Mouse (Mus musculus): ENCODE results near the gene Ppp2r5c.

The Ppp2r5c gene

DNA sequence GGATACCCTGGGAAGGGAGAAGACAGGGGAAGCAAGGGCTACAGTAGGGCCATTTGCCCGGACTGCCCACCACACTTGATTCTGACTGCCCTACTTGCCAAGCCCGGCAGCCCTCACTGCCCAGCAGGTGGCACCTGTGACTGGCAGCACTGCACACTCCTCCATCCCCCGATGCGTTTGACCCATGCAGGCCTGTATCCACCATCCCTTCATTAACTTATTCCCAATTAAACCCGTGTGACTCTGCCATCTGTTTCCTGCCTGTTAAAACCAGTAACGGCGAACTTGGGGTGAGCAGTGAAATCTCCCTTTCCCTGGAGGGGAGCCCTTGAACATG is 9.6 kb upstream of the Ppp2r5c start:
- in situ Hi-C loops (cut with MboI; ENCODE audit: unreplicated experiment in 2 of 2) = no loop called here

DNA sequence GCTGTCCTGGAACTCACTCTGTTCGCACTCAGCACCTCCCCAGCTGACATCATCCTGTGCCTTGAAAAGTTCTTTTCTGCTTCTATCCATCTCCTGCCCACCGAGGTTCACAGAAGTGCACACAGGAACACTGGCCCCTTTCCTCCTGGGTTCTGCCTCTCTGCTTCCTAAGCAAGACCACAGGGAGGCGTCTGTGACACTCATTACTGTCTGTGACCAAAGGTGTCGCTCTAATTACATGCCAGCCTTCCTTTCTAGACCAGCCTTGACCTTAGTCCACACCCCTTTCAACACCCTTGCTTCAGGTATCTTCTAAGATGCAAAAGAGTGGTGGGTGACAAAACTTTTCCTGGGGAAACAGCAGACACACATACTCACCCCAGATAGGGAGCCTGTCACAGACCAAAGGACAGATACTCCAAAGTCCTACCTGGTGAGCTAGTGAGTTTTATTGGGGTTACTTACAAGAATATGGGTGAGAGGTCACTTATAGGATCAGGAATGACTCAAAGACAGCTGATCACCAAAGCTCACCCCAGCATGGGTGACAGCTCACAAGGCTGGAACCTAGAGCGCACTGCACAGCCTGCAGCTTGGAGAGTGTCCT is 8.4 kb upstream of the Ppp2r5c start:
- in situ Hi-C loops (cut with MboI; ENCODE audit: unreplicated experiment in 2 of 2) = no loop called here

DNA sequence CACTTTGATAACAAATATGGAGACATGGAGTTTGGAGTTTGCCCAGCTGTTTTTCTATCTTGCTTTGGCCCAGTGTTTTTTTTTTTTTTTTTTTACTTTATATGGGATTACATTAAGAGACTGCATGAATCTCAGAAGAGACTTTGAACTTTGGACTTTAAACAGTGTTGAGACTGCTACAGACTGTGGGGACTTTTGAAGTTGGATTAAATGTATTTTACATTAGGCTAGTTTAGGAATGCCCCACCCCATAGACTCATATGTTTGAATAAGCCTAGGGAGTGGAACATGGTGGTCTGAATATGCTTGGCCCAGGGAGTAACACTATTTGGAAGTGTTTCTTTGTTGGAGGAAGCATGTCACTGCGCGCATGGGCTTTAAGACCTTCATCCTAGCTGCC is 4.7 kb upstream of the Ppp2r5c start:
- in situ Hi-C loops (cut with MboI; ENCODE audit: unreplicated experiment in 2 of 2) = loop anchor here (5.0 to 10.0 kb wide), 2 partner anchors 400 to 403 kb away; partner anchors contain the start of gene Mok (in 2 of the 2)

DNA sequence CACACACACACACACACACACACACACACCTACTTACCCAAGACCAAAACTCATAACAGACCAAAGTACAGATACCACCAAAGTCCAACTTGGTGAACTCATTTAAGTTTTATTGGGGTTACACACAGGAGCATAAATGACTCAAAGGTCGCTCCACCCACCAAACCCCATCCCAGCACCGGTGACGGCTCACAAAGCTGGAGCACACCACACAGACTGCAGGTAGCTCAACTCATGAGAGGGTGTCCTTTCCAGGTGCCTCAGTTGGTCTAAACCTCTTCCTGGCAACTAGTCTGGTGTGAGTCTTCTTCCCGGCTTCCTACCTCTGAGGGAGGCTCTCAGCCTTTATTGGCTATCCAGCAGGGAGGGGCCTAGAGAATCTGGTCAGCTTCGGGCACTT is 2.4 kb upstream of the Ppp2r5c start:
- in situ Hi-C loops (cut with MboI; ENCODE audit: unreplicated experiment in 2 of 2) = loop anchor here (5.0 to 10.0 kb wide), 2 partner anchors 398 to 400 kb away; partner anchors contain the start of gene Mok (in 2 of the 2)

DNA sequence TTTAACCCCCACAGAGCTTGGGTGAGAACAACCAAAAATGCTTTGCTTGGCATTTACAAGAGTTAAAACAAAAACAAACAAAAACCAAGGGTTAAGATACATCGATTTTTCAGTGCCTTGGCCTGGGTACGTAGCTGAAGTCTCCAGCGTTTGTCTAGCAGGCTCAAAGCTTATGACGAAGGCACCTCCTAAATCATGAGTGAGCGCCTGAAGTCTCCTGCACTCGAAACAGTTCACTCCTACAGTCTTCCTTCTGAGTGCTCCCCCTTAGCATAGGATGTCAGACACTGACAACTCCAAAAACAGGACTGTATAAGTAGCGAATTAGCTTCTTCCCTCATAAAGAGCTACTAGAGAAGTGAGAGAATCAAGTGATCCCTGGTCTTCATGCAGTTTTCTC is 1.1 kb upstream of the Ppp2r5c start:
- in situ Hi-C loops (cut with MboI; ENCODE audit: unreplicated experiment in 2 of 2) = loop anchor here (5.0 to 10.0 kb wide), 2 partner anchors 147 to 399 kb away; partner anchors contain the start of gene Mok (in 1 of the 2)

DNA sequence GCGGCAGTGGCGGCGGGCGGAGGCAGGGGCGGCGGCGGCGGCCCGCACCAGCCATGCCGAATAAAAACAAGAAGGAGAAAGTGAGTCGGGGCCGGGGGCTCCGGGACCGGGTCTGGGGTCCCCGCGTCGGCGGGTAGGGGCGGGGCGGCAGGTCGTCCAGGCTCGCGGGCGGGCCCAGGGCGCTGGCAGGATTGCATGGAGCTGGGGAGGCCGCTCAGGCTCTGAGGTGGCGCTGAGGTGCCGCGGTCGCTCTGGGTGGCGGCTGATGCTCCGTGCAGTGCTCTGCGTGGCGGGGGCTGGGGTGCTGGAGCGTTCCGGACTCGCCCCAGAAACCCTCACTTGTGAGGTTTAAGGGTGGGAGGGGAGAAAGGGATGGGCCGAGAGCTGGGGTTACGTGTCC is 386 bp downstream of the Ppp2r5c start:
- in situ Hi-C loops (cut with MboI; ENCODE audit: unreplicated experiment in 2 of 2) = loop anchor here (5.0 to 10.0 kb wide), 2 partner anchors 145 to 397 kb away; partner anchors contain the start of gene Mok (in 1 of the 2)

DNA sequence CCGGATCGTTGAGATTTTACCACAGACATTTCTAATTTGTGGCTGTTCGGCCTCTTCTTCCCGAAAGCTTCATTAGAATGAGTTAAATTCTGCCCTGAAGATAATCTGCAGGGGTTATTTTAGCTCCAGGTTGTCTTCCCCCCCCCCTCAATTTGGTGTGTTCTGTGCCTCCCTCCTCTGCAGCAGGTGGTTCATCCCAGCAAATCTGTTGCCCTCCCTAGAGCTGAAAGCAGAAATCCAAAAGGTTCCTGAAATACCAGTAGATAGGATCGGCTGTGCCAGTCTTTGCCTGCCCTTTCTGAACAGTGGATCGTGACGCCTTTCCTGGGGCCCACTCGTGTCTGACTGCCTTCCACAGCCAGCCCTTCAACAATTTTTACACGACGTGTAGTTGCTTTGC is 1.8 kb downstream of the Ppp2r5c start:
- in situ Hi-C loops (cut with MboI; ENCODE audit: unreplicated experiment in 2 of 2) = loop anchor here (5.0 to 10.0 kb wide), 2 partner anchors 144 to 396 kb away; partner anchors contain the start of gene Mok (in 1 of the 2)

DNA sequence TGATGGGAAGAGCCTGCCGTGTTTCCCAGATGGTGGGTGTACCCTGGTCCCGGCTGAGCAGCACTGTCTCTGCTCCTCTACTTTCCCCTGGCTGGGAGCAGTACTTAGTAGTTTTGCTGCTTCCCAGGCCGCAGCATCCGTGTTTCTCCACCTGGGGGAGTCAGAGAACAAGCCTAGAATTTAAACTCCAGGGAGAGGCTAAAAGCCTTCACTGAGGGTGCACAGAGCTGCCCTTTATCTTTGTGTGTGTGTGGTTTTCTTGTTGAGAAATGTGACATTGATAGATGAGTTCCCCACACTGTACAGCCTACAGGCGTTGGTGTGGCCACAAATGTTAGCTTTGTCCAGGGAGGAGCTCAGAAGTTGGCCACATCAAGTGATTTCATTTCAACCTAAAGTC is 7.3 kb downstream of the Ppp2r5c start:
- in situ Hi-C loops (cut with MboI; ENCODE audit: unreplicated experiment in 2 of 2) = loop anchor here (10.0 kb wide), 3 partner anchors 71 to 141 kb away; no protein-coding TSS in a partner anchor

DNA sequence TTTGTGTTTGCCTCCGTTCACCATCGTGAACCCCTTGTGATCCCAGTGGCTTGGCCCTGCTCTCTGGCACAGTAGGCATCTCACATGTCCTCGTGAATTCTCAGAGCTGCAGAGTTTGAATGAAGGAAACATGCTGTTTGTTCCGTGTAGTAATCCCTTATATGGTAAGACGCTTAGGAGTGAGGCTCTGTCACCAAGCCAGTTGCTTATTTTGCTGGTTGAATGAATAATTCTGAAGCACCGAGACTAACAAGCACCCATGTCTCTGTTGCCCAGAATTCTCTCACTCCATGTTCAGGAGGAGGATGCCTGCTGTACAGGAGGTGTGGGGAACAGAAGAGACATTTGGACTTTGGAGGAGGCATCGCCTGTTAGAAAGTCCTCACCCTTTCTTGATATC is 9.1 kb downstream of the Ppp2r5c start:
- in situ Hi-C loops (cut with MboI; ENCODE audit: unreplicated experiment in 2 of 2) = loop anchor here (10.0 kb wide), 3 partner anchors 69 to 139 kb away; no protein-coding TSS in a partner anchor

DNA sequence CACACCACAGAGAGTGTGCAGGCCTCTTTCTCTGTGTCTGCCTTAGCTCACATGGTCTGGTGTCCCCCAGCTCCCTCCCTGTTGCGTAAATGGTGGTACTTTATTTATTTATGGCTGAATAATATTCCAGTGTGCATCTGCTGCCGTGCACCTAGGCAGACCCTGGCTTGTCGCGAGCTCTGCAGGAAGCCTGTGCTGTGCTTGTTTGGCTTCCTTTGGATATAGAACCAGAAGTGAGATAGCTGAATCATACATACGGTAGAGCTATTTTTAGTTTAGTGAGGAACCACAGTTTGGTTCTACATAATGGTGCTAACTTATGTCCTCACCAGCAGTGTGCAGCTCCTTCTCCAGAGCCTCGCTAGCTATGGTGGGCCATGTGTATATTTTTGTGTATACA is 11.7 kb downstream of the Ppp2r5c start:
- in situ Hi-C loops (cut with MboI; ENCODE audit: unreplicated experiment in 2 of 2) = loop anchor here (10.0 kb wide), 3 partner anchors 66 to 136 kb away; no protein-coding TSS in a partner anchor

DNA sequence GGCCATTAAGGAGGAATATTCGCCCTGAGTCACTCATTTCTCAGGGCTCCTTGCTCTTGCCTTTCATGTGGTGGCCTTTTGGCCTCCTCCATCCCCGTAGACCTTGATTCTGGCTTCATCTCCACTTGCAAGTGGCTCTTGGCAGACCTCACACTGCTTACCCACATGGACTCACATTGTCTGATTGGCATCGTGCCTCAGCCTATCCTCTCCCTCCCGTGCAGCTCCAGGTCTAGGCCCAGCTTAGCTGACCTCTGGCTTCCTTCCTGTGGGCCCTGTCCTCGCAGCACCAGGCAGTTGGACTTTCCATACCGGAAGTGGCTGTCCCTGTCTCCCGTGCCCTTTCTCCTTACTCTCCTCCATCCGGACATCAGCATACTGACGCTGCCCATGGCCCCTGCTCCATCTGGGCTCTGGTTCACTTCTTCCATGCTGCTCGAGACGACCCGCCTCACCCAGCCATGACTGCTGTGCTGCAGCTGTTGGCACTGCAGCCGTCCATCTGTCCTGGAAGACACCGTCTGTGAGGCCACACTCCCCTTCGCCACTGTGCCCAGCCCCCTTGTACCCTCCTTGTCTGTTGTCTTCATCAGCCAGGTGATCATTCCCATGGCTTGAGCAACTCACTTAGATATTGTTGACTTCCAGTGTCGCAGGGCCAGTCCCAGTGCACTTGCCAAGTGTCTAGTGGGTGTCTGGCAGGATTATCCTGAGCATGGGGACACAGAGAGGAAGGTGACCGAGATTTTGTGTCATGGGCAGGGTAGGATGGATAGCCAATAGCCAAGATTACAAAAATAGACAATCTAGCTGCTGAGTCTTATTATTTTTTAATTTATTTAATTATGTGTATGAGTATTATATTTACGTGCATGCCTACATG is 13.7 kb downstream of the Ppp2r5c start:
- in situ Hi-C loops (cut with MboI; ENCODE audit: unreplicated experiment in 2 of 2) = no loop called here

DNA sequence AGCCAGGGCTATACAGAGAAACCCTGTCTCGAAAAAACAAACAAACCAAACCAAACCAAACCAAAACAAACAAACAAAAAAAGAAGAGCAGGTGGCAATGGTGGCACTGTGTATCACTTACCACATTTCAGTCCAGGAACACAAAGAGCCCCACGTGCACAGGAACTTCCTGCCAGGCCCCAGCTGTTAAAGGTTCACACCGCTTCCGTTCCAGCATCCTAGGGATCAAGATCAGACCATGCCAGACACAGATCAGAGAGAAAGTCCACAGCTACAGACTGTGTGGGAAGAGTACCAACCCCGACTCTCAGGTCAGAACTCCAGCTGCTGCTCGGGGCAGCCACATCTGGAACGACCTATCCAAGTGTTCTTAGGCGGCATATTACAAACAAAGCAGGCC is 16.8 kb downstream of the Ppp2r5c start:
- in situ Hi-C loops (cut with MboI; ENCODE audit: unreplicated experiment in 2 of 2) = no loop called here

DNA sequence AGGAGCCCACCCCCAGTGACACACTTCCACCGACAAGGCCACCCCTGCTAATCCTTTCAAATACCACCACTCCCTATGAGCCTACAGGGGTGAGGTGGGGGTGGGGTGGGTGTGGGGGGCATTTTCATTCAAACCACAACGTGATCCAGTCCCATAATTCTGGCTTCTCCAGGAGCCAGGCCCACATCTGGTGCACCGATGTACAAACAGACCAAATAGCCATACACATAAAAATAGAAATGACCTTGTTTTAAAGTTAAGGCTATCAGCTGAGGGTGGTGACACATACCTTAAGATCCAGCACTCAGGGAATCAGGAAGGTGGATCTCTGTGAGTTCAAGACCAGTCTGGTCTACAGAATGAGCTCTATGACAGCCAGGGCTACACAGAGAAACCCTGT is 24.5 kb downstream of the Ppp2r5c start:
- in situ Hi-C loops (cut with MboI; ENCODE audit: unreplicated experiment in 2 of 2) = no loop called here

DNA sequence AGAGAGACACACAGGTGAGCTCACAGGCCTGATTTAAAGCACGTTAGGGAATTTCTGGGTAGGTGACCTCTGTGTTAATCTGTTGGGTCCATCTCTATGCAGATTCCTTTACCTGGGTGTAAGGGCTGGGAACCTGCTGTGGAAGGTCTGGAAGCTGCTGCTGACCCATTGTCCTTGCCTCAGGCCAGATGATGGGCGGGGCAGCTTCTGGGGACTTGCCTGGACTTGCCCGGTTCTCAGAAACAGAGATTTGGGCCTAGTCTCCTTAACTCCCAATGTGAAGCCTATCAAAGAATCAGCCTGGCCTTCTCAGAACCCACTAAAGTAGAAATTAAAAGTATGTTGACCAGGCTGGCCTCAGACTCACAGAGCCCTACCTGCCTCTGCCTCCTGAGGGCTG is 25.3 kb downstream of the Ppp2r5c start:
- in situ Hi-C loops (cut with MboI; ENCODE audit: unreplicated experiment in 2 of 2) = no loop called here

DNA sequence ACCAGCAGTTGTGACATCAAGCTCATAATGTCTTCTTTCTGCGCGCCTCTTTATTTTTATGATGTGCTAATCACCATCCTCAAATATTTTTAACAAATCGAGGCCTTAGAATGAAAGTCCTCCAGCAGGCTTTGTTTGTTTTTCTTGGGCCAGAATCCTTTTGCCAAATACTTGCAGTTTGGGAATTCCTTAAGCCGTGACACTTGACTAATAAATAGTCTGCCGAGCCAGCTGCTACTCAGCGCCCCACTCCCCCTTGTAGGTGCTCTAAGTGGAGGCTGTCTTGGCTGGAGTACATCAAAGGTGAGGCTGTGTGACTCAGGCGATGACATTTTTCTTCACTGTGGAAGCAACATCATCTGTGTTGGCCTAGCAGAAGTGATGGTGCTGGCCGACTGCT is 27.6 kb downstream of the Ppp2r5c start:
- in situ Hi-C loops (cut with MboI; ENCODE audit: unreplicated experiment in 2 of 2) = no loop called here

DNA sequence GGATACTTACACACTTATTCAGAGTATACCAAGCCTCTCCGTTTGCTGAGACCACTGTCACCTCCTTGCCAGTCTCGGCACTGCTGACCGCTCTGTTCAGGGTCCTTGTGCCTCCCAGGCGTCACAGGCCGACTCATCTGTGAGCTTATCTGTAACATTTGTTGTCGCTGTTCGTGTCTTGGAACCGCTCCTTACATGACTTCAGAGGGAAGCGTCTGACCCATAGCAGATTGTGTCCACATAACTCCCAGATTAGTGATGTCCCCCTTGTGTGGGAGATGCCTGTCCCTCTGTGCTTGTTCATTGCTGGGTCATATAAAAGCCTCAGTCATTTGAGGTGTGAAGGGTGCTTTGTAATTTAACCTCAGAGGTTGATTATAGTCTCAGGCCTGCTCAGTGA is 29.6 kb downstream of the Ppp2r5c start:
- in situ Hi-C loops (cut with MboI; ENCODE audit: unreplicated experiment in 2 of 2) = no loop called here

DNA sequence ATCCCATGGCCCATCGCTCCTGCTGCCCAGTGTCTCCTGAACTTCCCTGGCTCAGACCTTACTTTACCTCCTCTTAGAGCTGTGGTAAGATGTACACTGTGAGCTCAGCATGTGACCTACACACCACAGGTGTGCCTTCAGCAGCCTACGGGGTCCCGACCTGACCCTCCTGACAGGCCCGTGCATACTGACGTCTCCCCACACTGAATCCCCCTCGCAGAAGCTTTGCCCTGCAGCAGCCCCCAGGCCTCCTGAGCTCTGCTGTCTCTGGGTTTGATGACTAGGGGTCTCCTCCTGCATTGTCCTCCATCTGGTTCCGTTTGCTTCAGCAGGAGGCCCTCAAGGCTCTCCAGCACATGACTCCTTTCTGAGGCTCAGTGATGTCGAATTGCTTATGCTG is 31.0 kb downstream of the Ppp2r5c start:
- in situ Hi-C loops (cut with MboI; ENCODE audit: unreplicated experiment in 2 of 2) = no loop called here

DNA sequence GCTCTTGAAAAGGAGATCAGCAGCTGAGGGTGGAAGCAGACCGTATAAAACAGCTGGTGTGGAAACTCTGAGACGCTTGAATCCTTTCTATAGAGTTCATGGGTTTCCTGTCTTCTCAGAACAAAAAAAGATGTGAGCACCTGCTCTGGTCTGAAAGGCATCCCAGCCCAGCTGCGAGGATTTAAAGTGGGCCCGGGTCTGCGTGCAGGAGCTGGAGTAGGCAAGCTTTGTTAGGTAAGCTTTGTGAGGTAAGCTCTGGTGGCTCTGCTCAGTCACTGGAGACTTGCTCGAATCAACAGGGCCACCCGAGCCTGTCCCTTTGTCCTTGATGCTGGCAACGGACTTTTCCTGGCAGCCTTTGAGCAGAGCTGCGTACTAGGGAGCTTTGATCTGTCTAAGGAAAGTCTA is 31.7 kb downstream of the Ppp2r5c start:
- in situ Hi-C loops (cut with MboI; ENCODE audit: unreplicated experiment in 2 of 2) = no loop called here

DNA sequence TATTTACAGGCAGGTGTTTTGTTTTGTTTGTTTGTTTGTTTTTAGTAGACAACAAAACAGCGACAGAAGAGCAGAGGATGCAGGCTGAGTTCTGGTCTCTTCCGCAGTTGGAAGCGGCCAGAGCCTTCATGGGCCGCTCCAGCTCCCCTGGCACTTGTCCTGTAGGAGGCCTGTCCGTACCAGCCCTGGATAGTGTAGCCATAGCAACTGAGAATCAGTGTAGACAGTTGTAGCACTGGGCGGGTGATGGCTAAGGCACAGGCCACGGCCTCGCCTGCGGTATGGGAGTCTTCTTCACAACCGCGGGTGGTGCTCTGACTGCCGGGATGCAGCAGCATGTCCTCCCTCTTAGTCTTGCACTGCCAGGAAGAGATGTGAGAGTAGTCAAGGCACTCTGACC is 32.3 kb downstream of the Ppp2r5c start:
- in situ Hi-C loops (cut with MboI; ENCODE audit: unreplicated experiment in 2 of 2) = no loop called here

DNA sequence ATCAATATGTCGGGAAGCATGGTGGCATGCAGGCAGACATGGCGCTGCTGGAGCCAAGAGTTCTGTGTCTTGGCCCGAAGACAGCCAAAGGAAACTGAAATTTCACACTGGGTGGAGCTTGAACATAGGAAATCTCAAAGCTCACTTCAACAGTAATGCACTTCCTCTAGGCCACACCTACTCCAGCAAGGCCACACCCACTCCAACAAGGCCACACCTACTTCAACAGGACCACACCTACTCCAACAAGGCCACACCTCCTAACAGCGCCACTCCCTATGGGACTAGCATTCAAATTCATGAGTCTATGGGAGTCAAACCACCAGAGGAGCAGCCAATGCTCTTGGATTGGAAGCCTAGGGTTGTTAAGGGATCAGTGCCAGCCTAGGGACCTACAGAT is 33.8 kb downstream of the Ppp2r5c start:
- in situ Hi-C loops (cut with MboI; ENCODE audit: unreplicated experiment in 2 of 2) = no loop called here

DNA sequence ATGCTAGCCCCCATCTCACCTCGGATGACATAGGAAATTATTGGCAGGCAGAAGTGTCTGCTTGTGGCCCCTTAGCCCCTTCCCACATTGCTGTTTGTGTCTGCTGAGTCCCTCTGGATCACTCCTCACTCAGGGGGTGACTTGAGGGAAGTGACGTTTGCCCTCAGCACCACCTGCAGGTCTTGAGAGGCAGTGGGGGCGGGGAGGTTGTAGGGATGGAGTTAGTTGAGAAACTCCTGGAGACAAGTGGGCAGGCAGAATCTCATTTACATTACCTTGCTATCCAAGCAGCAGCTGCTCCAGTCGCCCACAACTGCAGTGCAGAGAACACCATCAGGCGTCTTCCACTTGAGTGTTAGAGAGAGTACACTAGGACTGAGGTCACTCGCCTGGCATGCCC is 36.8 kb downstream of the Ppp2r5c start:
- in situ Hi-C loops (cut with MboI; ENCODE audit: unreplicated experiment in 2 of 2) = no loop called here

Data from v-Abl transformed pro-B cells (cell line).